Mouse (Mus musculus) liver, embryonic 18 days (tissue): ENCODE results near the gene Coq3. TPM values are rescaled to one million over a fixed set of nuclear protein-coding genes. Genes with fewer than 3 reads are reported as not detected.

Experiments used
- polyA plus RNA-seq: library from polyadenylated mRNA; depleted of rRNA; stranded (reverse); fragments of >200 nt; gene quantifications from 2 replicates; pipeline ENCODE4 v1.2.3, GENCODE M21; 2012; rRNA removed

Gene Coq3
- polyA plus RNA-seq, result 4.7 and 5.2 TPM in 2 replicates

GRCm38 (mm10) chr4:21879565-21880220, at the start of gene Coq3:
TSS of gene Coq3 (plus strand) at chr4:21879673.

GRCm38 (mm10) chr4:21847481-21848286, 31.8 kb upstream of the Coq3 start, which contains the start of gene Pnisr:
TSS of gene Pnisr (plus strand) at chr4:21847583.

GRCm38 (mm10) chr4:21930971-21931771, 51.7 kb downstream of the Coq3 start, which contains the start of gene Faxc:
TSS of gene Faxc (plus strand) at chr4:21931329.

Other genes with a start within 250 kb of the Coq3 start
- not detected in 2 replicates for gene Prdm13, start 193.7 kb upstream of the Coq3 start, polyA plus RNA-seq
- gene Ccnc, start 152.0 kb upstream of the Coq3 start, polyA plus RNA-seq, result 5.3 and 5.6 TPM in 2 replicates
- gene Usp45, start 112.5 kb upstream of the Coq3 start, polyA plus RNA-seq, result 6.4 and 7.3 TPM in 2 replicates
- gene Tstd3, start 112.5 kb upstream of the Coq3 start, polyA plus RNA-seq, result 7.8 and 9.8 TPM in 2 replicates
- 42.9 and 56.6 TPM in 2 replicates for gene Pnisr, start 32.1 kb upstream of the Coq3 start, polyA plus RNA-seq
- gene Faxc, start 51.7 kb downstream of the Coq3 start, polyA plus RNA-seq, result 0.07 and 0.10 TPM in 2 replicates